Mouse (Mus musculus) heart, embryonic 11.5 days (tissue): ENCODE measurements at regions not wholly inside any gene's neighbourhood (a gene's known extent, or its start where the extent isn't known, plus 50 kb on each side); places are given as distances from the start of the nearest gene placed in this dataset.

Source experiments
- ATAC-seq: fragments of 200-750 bp; cut with Nextera tagmentation; replicated peaks from 2 replicates; pipeline ENCODE4 v1.8.0; 2017; ENCODE audit warnings: moderate library complexity; ENCODE audit not compliant: insufficient number of reproducible peaks, low FRiP score, low TSS enrichment
- H3K27ac ChIP-seq: fragments of 300-500 bp; sonication (generic); 2 replicates; pipeline ENCODE4 v1.5.1; 2014; ENCODE audit warnings: mild to moderate bottlenecking, low read depth, low read length
- H3K27me3 ChIP-seq: fragments of 300-500 bp; sonication (generic); 2 replicates; pipeline ENCODE4 v1.6.1; 2014; ENCODE audit warnings: mild to moderate bottlenecking, low read length, mixed read lengths; ENCODE audit not compliant: control insufficient read depth, insufficient read depth
- H3K36me3 ChIP-seq: fragments of 300-500 bp; sonication (generic); 2 replicates; pipeline ENCODE4 v1.6.1; 2014; ENCODE audit warnings: mild to moderate bottlenecking, low read length, moderate library complexity, mixed read lengths; ENCODE audit not compliant: control insufficient read depth, insufficient read depth
- H3K4me1 ChIP-seq: fragments of 300-500 bp; sonication (generic); 2 replicates; pipeline ENCODE4 v1.6.1; 2014; ENCODE audit warnings: low read length; ENCODE audit not compliant: control insufficient read depth, insufficient read depth
- H3K4me2 ChIP-seq: fragments of 300-500 bp; sonication (generic); 2 replicates; pipeline ENCODE4 v1.6.1; 2014; ENCODE audit warnings: mild to moderate bottlenecking, moderate library complexity
- H3K4me3 ChIP-seq: fragments of 300-500 bp; sonication (generic); 2 replicates; pipeline ENCODE4 v1.5.1; 2014; ENCODE audit warnings: low read depth, low read length
- H3K9ac ChIP-seq: fragments of 300-500 bp; sonication (generic); 2 replicates; pipeline ENCODE4 v1.6.1; 2014; ENCODE audit warnings: mild to moderate bottlenecking, low read depth, low read length, moderate library complexity
- H3K9me3 ChIP-seq: fragments of 300-500 bp; sonication (generic); replicated peaks from 2 replicates; pipeline ENCODE4 v1.6.1; 2016; ENCODE audit warnings: low read length; ENCODE audit not compliant: control insufficient read depth
- WGBS: fragments of 180-500 bp; shearing (Covaris S2); extraction: QIAGEN DNeasy Blood & Tissue Kit; methylation state at CpG from one replicate; pipeline ENCODE4 v1.1.7; 2014; ENCODE audit not compliant: insufficient replicate concordance; 5-methylcytosine and 5-hydroxymethylcytosine counted together

DNA sequence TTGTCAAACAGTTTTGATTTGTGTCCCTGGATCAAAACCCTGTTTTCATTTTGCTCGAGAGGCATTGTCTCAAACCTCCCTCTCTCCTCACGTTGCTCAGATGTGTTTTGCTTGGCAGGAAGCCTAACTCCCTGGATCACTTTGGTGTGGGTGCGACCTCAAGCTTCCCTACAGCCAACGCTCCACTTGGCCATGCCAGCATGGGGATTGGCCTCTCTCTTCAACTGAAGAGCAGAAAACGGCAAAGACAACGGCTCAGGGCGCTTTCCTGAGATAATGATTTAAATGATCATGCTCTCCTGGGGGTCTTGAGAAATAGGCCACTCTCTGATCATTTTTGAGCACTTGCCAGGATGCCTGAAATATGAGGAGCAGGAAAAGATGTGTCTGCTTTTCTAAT lies 730.1 kb downstream of the Slc4a3 start:
- Histone ChIP-seq H3K9ac (no peak overlapping the region), H3K4me1 (no peaks in the 10 kb centered on the region), H3K9me3 (no peaks in the 10 kb centered on the region), H3K27me3 (no peaks in the 10 kb centered on the region), H3K4me2 (no peak overlapping the region), H3K27ac (no peak overlapping the region), H3K4me3 (no peak overlapping the region), H3K36me3 (no peaks in the 10 kb centered on the region)
- WGBS, result 30% methylated on average over 7 of the region's 7 CpGs
- ATAC-seq, result no peak

DNA sequence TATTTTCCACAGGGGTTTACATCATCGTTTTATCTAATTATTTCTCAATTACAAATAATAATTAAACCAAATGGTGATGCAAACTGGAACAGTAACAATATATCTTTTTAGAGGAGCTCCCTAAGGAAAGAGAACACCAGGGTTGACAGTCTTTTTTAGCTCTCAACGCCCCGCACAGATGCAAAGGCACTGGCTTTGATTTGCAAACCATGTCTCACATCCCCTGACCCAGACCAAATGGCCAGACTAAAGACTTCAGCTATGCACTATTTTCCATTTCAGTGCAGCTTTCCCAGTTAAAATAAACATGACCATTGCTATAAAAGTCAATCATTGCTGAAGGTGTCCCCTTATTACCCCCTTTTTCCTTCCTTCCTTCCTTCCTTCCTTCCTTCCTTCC lies 730.6 kb downstream of the Slc4a3 start:
- no peaks in the 10 kb centered on the region for H3K27me3 ChIP-seq
- WGBS, result 48% methylated on average over 3 of the region's 3 CpGs
- no peaks in the 10 kb centered on the region for H3K36me3 ChIP-seq
- H3K4me1 ChIP-seq, result no peaks in the 10 kb centered on the region
- no peak overlapping the region for H3K9ac ChIP-seq
- no peaks in the 10 kb centered on the region for H3K9me3 ChIP-seq
- no peak overlapping the region for H3K4me2 ChIP-seq
- no peak overlapping the region for H3K4me3 ChIP-seq
- H3K27ac ChIP-seq, result no peak overlapping the region
- ATAC-seq, result no peak

- no peak overlapping the region for H3K4me2 ChIP-seq
- no peak overlapping the region for H3K9ac ChIP-seq
- 52% methylated on average over 3 of the region's 3 CpGs for WGBS
- H3K27me3 ChIP-seq, result no peaks in the 10 kb centered on the region
- H3K9me3 ChIP-seq, result no peaks in the 10 kb centered on the region
- no peak overlapping the region for H3K4me3 ChIP-seq
- no peak overlapping the region for H3K27ac ChIP-seq
- no peaks in the 10 kb centered on the region for H3K36me3 ChIP-seq
- no peaks in the 10 kb centered on the region for H3K4me1 ChIP-seq
- ATAC-seq, result no peak
Observed at GRCm38 (mm10) chr1:76283322-76283721, 737.3 kb downstream of the Slc4a3 start.

GRCm38 (mm10) chr1:76322943-76323559 lies 777.0 kb downstream of the Slc4a3 start:
- no peak overlapping the region for H3K27ac ChIP-seq
- H3K4me1 ChIP-seq, result no peaks in the 10 kb centered on the region
- no peak for ATAC-seq
- no peak overlapping the region for H3K4me3 ChIP-seq
- H3K36me3 ChIP-seq, result no peaks in the 10 kb centered on the region
- H3K27me3 ChIP-seq, result no peaks in the 10 kb centered on the region
- H3K4me2 ChIP-seq, result no peak overlapping the region
- H3K9ac ChIP-seq, result no peak overlapping the region
- 71% methylated on average over 4 of the region's 4 CpGs for WGBS
- H3K9me3 ChIP-seq, result no peaks in the 10 kb centered on the region

- H3K27me3 ChIP-seq, result no peaks in the 10 kb centered on the region
- 74% methylated on average over 4 of the region's 4 CpGs for WGBS
- H3K9me3 ChIP-seq, result no peaks in the 10 kb centered on the region
Observed at GRCm38 (mm10) chr1:76323592-76323991, 777.5 kb downstream of the Slc4a3 start.

DNA sequence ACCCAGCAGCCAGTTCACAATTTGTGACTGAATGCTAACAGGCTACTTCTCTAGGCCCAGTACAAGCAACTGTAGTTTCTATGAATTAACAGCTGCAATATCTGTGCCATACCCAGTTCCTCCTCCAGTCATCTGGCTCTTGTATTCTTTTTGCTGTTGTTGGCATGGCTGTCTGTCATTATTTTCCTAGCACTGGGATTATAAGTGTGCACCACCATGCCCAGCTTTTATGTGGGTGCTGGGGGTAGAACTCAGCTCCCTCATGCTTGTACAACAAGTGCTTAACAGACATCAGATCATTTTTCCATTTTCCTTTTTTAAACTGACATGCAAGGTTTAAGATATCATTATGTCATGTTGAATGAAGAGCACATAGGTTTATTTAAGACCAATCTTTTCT lies 789.9 kb downstream of the Slc4a3 start:
- no peak for ATAC-seq
- Histone ChIP-seq H3K36me3 (no peaks in the 10 kb centered on the region), H3K9me3 (no peaks in the 10 kb centered on the region), H3K27me3 (no peaks in the 10 kb centered on the region), H3K27ac (no peak overlapping the region), H3K4me3 (no peak overlapping the region), H3K9ac (no peak overlapping the region), H3K4me1 (no peaks in the 10 kb centered on the region), H3K4me2 (no peak overlapping the region)

More at GRCm38 (mm10) chr1:76323592-76323991, 777.5 kb downstream of the Slc4a3 start:
- H3K4me2 ChIP-seq, result no peak overlapping the region
- no peak overlapping the region for H3K27ac ChIP-seq
- H3K4me1 ChIP-seq, result no peaks in the 10 kb centered on the region
- no peak overlapping the region for H3K9ac ChIP-seq
- no peak overlapping the region for H3K4me3 ChIP-seq
- H3K36me3 ChIP-seq, result no peaks in the 10 kb centered on the region
- no peak for ATAC-seq

DNA sequence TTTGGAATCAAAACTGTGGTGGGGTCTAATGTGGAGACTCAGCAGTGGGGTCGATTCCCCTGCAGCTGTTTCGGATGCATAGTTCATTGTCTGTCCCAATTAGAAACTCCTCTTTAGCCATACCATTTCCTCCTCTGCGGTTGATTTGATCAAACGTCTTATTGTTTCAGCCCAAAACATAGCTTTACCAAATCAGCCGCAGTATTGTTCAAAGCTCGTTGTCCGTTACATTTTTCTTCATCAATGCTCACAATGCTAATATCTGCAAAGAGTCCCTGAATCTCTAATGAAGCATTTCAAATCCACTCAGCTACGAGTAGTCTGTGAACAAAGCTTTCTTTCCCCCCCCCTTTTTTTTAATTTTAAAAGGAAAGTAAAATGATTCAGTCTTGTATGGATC lies 816.0 kb downstream of the Slc4a3 start:
- 87% methylated on average over 8 of the region's 8 CpGs for WGBS
- Histone ChIP-seq H3K9ac (no peak overlapping the region), H3K9me3 (no peaks in the 10 kb centered on the region), H3K4me1 (no peaks in the 10 kb centered on the region), H3K36me3 (no peaks in the 10 kb centered on the region), H3K4me3 (no peak overlapping the region), H3K27ac (no peak overlapping the region), H3K4me2 (no peak overlapping the region), H3K27me3 (no peaks in the 10 kb centered on the region)
- ATAC-seq, result no peak

DNA sequence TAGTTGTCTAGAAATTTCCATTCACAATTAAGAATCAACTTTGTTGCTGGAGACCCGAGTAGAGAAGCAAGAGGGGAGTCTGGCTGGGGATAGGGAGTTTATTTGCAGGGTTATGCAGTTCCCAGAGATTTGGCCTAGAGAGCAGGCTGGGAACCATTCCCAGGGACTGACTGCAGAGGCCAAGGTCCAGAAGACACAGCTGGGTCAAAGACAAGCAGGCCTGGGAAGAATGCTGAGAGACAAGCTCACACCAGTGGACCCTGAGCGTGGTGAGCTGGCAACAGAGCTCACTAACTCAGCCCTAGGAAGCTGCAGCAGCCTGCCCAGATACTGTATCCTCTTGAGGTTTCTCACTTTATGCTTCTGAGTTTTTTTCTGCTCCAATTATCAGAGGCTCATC lies 827.9 kb downstream of the Slc4a3 start:
- no peaks in the 10 kb centered on the region for H3K4me1 ChIP-seq
- no peaks in the 10 kb centered on the region for H3K36me3 ChIP-seq
- H3K4me2 ChIP-seq, result no peak overlapping the region
- H3K9me3 ChIP-seq, result no peaks in the 10 kb centered on the region
- WGBS, result 57% methylated on average over 2 of the region's 2 CpGs
- no peak overlapping the region for H3K27ac ChIP-seq
- ATAC-seq, result no peak
- H3K27me3 ChIP-seq, result no peaks in the 10 kb centered on the region
- H3K4me3 ChIP-seq, result no peak overlapping the region
- H3K9ac ChIP-seq, result no peak overlapping the region

- WGBS, result 60% methylated on average over 3 of the region's 3 CpGs
- Histone ChIP-seq H3K9me3 (no peaks in the 10 kb centered on the region), H3K4me3 (no peak overlapping the region), H3K9ac (no peak overlapping the region), H3K4me1 (no peaks in the 10 kb centered on the region), H3K4me2 (no peak overlapping the region), H3K36me3 (no peaks in the 10 kb centered on the region), H3K27ac (no peak overlapping the region), H3K27me3 (no peaks in the 10 kb centered on the region)
- no peak for ATAC-seq
Observed at GRCm38 (mm10) chr1:76378154-76378553, 832.1 kb downstream of the Slc4a3 start.
